Mouse (Mus musculus) heart, embryonic 11.5 days (tissue): ENCODE measurements around the gene Dicer1. TPM values are rescaled to one million over a fixed set of nuclear protein-coding genes. Genes with fewer than 3 reads are reported as not detected.
"Not testable (repeated sequence)": the region's sequence is repeated elsewhere in the genome, so short reads cannot be mapped to it uniquely, and the experiment has no call there.

Experiments
- ATAC-seq: fragments of 200-750 bp; cut with Nextera tagmentation; replicated peaks from 2 replicates; pipeline ENCODE4 v1.8.0; 2017; ENCODE audit warnings: moderate library complexity; ENCODE audit not compliant: insufficient number of reproducible peaks, low FRiP score, low TSS enrichment
- H3K27ac ChIP-seq: fragments of 300-500 bp; sonication (generic); 2 replicates; pipeline ENCODE4 v1.5.1; 2014; ENCODE audit warnings: mild to moderate bottlenecking, low read depth, low read length
- H3K27me3 ChIP-seq: fragments of 300-500 bp; sonication (generic); 2 replicates; pipeline ENCODE4 v1.6.1; 2014; ENCODE audit warnings: mild to moderate bottlenecking, low read length, mixed read lengths; ENCODE audit not compliant: control insufficient read depth, insufficient read depth
- H3K36me3 ChIP-seq: fragments of 300-500 bp; sonication (generic); 2 replicates; pipeline ENCODE4 v1.6.1; 2014; ENCODE audit warnings: mild to moderate bottlenecking, low read length, moderate library complexity, mixed read lengths; ENCODE audit not compliant: control insufficient read depth, insufficient read depth
- H3K4me1 ChIP-seq: fragments of 300-500 bp; sonication (generic); 2 replicates; pipeline ENCODE4 v1.6.1; 2014; ENCODE audit warnings: low read length; ENCODE audit not compliant: control insufficient read depth, insufficient read depth
- H3K4me2 ChIP-seq: fragments of 300-500 bp; sonication (generic); 2 replicates; pipeline ENCODE4 v1.6.1; 2014; ENCODE audit warnings: mild to moderate bottlenecking, moderate library complexity
- H3K4me3 ChIP-seq: fragments of 300-500 bp; sonication (generic); 2 replicates; pipeline ENCODE4 v1.5.1; 2014; ENCODE audit warnings: low read depth, low read length
- H3K9ac ChIP-seq: fragments of 300-500 bp; sonication (generic); 2 replicates; pipeline ENCODE4 v1.6.1; 2014; ENCODE audit warnings: mild to moderate bottlenecking, low read depth, low read length, moderate library complexity
- H3K9me3 ChIP-seq: fragments of 300-500 bp; sonication (generic); replicated peaks from 2 replicates; pipeline ENCODE4 v1.6.1; 2016; ENCODE audit warnings: low read length; ENCODE audit not compliant: control insufficient read depth
- WGBS: fragments of 180-500 bp; shearing (Covaris S2); extraction: QIAGEN DNeasy Blood & Tissue Kit; methylation state at CpG from one replicate; pipeline ENCODE4 v1.1.7; 2014; ENCODE audit not compliant: insufficient replicate concordance; 5-methylcytosine and 5-hydroxymethylcytosine counted together
- polyA plus RNA-seq: library from polyadenylated mRNA; unstranded; fragments of >200 nt; fragmentation: Nextera tagmentation; extraction: Ambion mirVana; gene quantifications from 2 replicates; pipeline ENCODE4 v1.2.1, GENCODE M21; 2014

Dicer1 gene
- polyA plus RNA-seq, 1 experiment from 2014 or later: 28.8 TPM

DNA sequence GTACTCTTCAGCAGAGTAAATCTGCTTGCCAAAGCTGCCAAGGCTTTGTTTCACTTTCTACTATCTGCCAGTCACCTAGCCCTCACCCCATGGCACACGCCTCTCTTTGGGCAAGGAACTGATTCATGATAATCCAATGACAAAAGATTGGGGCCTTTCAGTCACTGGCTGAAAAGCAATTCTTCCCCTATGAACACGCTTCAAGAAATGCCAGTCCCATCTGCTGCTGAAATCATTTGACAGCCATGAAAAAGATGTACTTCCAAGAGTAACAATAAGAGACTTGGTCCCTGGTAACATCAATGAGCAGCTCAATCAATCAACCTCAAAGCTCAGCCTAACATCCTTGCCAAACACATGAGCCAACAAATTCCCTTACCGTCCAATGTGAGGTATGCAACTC, 15.8 kb downstream of the Dicer1 start:
- H3K9me3 ChIP-seq: no peaks in the 10 kb centered on the region
- H3K9ac ChIP-seq: no peak overlapping the region
- H3K4me3 ChIP-seq: no peak overlapping the region
- no peak for ATAC-seq
- 80% methylated on average over 3 of the region's 3 CpGs for WGBS
- H3K4me1 ChIP-seq: peaks cover 20% of the 10 kb centered on the region
- no peak overlapping the region for H3K27ac ChIP-seq
- H3K4me2 ChIP-seq: no peak overlapping the region
- peaks cover 3% of the 10 kb centered on the region for H3K36me3 ChIP-seq
- no peaks in the 10 kb centered on the region for H3K27me3 ChIP-seq

DNA sequence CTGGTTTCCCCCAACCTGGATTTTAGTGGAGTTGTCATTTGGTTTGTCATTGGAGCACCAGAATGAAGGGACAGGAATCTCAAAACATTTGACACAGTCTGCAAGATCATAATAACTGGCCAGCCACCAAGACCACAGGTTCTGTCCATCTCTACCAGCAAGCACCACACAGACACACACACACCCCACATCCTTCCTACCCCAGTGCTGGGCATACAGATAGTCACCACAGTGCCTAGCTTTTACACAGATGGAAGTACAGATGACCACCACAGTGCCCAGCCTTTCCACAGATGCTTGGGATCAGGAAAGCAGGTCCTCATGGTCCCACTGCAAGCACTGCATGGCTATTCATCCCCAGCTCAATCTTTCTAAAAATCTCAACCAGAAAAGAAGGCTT, 18.6 kb downstream of the Dicer1 start:
- Histone ChIP-seq H3K36me3 (peaks cover 10% of the 10 kb centered on the region), H3K27me3 (no peaks in the 10 kb centered on the region), H3K4me3 (no peak overlapping the region), H3K4me2 (no peak overlapping the region), H3K27ac (no peak overlapping the region), H3K4me1 (peaks cover 14% of the 10 kb centered on the region), H3K9ac (no peak overlapping the region), H3K9me3 (no peaks in the 10 kb centered on the region)
- no peak for ATAC-seq

DNA sequence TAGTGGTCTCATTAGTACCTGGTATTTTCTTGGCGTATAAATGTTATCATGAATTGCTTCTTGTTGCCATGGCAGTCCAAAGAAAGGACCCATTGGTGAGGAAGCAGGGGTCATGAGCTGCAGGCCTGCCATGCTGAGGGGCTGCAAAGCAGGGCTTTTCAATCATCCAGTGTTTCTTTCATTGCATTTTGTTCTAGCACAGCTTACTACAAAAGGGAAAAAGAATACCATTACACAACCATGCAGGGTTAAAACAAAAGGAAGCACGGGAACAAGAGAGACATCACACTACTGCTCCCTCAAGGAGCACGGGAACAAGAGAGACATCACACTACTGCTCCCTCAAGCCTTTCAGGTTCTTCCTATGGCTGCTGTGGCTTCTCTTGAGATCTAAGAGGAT, 20.0 kb downstream of the Dicer1 start:
- H3K27ac ChIP-seq: no peak overlapping the region
- peaks cover 14% of the 10 kb centered on the region for H3K4me1 ChIP-seq
- no peak overlapping the region for H3K9ac ChIP-seq
- ATAC-seq: no peak
- peaks cover 16% of the 10 kb centered on the region for H3K36me3 ChIP-seq
- no peaks in the 10 kb centered on the region for H3K27me3 ChIP-seq
- no peak overlapping the region for H3K4me3 ChIP-seq
- WGBS: 79% methylated on average over 3 of the region's 3 CpGs
- H3K4me2 ChIP-seq: no peak overlapping the region
- H3K9me3 ChIP-seq: no peaks in the 10 kb centered on the region

DNA sequence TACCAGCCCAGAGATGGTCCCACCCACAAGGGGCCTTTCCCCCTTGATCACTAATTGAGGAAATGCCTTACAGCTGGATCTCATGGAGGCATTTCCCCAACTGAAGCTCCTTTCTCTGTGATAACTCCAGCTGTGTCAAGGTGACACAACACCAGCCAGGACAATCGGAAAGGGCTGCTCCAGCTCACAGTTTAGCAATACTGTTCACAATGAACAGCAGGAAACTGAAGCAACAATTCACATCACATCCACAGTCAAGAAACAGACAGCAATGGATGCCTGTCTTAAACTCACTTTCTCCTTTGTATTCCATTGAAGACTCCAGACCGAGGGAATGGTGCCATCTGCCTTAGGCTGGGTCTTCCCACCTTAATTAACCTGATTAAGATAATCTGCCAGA, 25.3 kb downstream of the Dicer1 start:
- ATAC-seq, H3K4me1 ChIP-seq, H3K4me3 ChIP-seq, H3K9ac ChIP-seq, H3K9me3 ChIP-seq, H3K4me2 ChIP-seq, H3K27me3 ChIP-seq, H3K27ac ChIP-seq: not testable (repeated sequence)
- 85% methylated on average over 2 of the region's 2 CpGs for WGBS
- H3K36me3 ChIP-seq: peaks cover 29% of the 10 kb centered on the region

DNA sequence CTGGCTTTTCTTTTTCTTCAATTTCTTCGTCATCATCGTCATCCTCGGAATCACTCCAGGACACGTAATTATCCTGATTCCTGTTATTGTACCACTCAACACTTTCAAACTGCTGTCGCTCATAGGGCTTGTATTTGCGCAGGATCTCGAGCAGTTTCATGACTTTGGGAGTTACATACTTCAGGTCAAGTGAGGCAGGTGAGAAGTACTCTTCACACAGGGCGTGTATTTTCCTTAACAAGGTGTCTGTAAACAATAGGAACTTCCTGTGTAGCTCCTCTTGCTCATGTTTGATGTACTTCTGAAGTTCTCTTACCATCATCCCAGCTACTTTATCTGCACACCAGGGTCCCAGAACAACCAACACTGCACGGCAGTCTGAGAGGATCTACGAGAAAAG, 29.7 kb downstream of the Dicer1 start:
- Histone ChIP-seq H3K9ac (no peak overlapping the region), H3K4me1 (0 out of 2 replicates have a peak, but pooled peaks cover 3% of the 10 kb centered on the region), H3K27ac (no peak overlapping the region), H3K36me3 (peaks cover 18% of the 10 kb centered on the region), H3K4me3 (no peak overlapping the region), H3K27me3 (no peaks in the 10 kb centered on the region), H3K4me2 (no peak overlapping the region), H3K9me3 (no peaks in the 10 kb centered on the region)
- WGBS: 92% methylated on average over 10 of the region's 10 CpGs
- no peak for ATAC-seq

DNA sequence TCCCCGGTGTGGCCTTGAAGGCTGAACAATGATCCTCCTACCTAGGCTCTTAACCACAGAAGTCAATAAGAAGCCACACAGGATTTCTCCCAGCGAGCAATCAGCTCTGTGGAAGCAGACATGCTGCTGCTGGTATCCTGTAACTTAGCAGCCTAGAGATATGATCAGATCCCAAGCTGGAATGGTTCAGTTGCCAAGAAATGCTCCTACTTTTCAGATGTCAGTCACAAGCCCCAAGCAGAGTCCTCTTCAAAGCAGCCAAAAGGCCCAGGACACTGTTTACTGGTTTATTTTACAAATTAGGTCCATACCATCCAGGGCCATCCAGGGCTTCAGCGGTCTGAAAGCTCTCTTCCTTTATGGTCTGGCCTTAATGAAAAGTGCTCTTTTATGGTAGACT, 30.7 kb downstream of the Dicer1 start:
- Histone ChIP-seq H3K4me1 (peaks cover 8% of the 10 kb centered on the region; the same call in 1 of the 2 replicates), H3K9ac (no peak overlapping the region), H3K4me2 (no peak overlapping the region), H3K9me3 (no peaks in the 10 kb centered on the region), H3K27ac (no peak overlapping the region), H3K36me3 (peaks cover 20% of the 10 kb centered on the region), H3K4me3 (no peak overlapping the region), H3K27me3 (no peaks in the 10 kb centered on the region)
- 83% methylated on average over 3 of the region's 3 CpGs for WGBS
- no peak for ATAC-seq

DNA sequence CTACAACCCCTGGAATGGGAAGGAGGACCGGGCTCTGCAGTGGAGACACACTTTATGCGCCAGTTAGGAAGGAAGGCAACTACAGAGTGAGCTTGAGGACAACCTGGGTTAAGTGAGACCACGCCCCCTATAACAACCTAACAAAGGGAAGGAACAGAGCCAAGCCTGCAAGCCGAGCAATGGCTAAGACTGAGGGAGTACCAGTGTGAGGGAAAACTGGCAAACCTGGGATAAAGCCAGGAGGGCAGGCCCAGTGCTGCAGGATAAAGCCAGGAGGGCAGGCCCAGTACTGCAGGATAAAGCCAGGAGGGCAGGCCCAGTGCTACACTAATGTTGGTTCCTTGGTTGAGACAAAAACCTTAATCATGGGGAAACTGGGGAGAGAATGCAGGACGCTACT, 32.8 kb downstream of the Dicer1 start:
- 77% methylated on average over 5 of the region's 5 CpGs for WGBS
- ATAC-seq: no peak
- Histone ChIP-seq H3K4me1 (peaks cover 8% of the 10 kb centered on the region; the same call in 1 of the 2 replicates), H3K36me3 (peaks cover 21% of the 10 kb centered on the region), H3K4me3 (no peak overlapping the region), H3K27me3 (no peaks in the 10 kb centered on the region), H3K27ac (no peak overlapping the region), H3K4me2 (no peak overlapping the region), H3K9me3 (no peaks in the 10 kb centered on the region), H3K9ac (no peak overlapping the region)

DNA sequence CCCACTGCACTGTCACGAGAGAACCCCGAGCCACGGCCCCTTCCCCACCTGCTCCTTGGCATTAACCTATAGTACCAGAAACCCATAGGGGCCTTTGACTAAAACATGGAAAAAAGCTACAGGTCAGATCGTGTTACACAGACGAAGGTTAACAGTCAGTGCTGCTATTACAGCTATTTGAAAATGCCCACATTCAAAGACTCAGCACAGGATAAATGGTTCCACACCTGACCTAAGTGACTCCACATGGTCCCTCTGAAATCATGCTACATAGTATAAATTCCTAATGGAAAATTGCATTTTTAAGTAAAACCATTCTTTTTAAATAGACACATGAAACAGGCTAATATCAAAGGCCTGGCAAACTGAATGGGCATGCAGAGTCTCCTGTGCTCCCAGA, 35.3 kb downstream of the Dicer1 start:
- Histone ChIP-seq H3K27me3 (no peaks in the 10 kb centered on the region), H3K4me2 (no peak overlapping the region), H3K9ac (no peak overlapping the region), H3K36me3 (peaks cover 19% of the 10 kb centered on the region), H3K27ac (no peak overlapping the region), H3K4me1 (peaks cover 8% of the 10 kb centered on the region; the same call in 1 of the 2 replicates), H3K4me3 (no peak overlapping the region), H3K9me3 (no peaks in the 10 kb centered on the region)
- no peak for ATAC-seq
- WGBS: 85% methylated on average over 5 of the region's 5 CpGs

DNA sequence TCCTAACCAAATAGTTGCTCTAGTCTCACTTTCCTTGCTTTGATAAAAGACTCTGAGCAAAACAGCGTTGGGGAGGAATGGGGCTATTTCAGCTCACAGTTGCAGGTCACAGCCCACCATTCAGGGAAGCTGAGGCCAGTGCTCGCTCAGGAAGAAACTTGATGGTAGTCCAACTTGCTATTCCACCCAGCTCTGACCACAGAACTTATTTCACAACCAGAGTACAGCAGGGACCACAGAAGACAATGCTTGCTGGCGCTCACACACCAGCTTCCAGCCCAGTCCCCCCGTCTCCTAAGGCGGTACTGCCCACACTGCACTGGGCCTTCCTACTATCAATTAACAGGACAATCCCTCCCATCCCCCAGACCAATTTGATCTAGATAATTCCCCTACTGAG, 36.3 kb downstream of the Dicer1 start:
- 85% methylated on average over 5 of the region's 5 CpGs for WGBS
- Histone ChIP-seq H3K4me1 (peaks cover 8% of the 10 kb centered on the region; the same call in 1 of the 2 replicates), H3K36me3 (peaks cover 13% of the 10 kb centered on the region), H3K27ac (no peak overlapping the region), H3K4me3 (no peak overlapping the region), H3K4me2 (no peak overlapping the region), H3K9ac (no peak overlapping the region), H3K27me3 (no peaks in the 10 kb centered on the region), H3K9me3 (no peaks in the 10 kb centered on the region)
- ATAC-seq: no peak
